Mouse (Mus musculus): ENCODE results near the gene Rars.

DNA sequence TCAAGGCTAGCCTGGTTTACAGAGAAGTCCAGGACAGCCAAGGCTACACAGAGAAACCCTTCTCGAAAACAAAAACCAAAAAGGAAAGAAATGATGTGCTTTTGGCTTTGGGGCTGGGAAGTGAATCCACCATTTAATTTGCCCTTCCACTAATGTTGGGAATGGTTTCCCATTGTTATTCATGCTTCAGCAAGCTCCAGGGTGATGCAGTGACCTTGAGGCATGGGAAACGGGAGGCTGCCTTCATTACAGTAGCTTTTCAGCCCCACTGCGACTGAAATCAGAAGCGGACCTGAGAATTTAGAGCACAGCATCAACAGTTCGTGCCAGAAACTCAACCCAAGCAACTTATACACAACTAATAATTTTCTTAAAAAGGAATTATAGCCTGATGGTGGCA, 33.0 kb downstream of the Rars start:
- TF ChIP-seq CTCF (IDR thresholded peaks at IDR 0.05; ENCODE audit: insufficient read depth, low read depth, low read length) (no peak), POLR2A (IDR thresholded peaks at IDR 0.05; ENCODE audit: insufficient read depth, low read depth, low read length) (no peak)

All from olfactory bulb, adult 2 months (tissue).